Mouse (Mus musculus): Measurements from ENCODE around the gene Adcy7. TPM values are rescaled to one million over a fixed set of nuclear protein-coding genes. Genes with fewer than 3 reads are reported as not detected.

The Adcy7 gene
- polyA plus RNA-seq, 1 experiment from 2014 or later, result 7.4 TPM

DNA sequence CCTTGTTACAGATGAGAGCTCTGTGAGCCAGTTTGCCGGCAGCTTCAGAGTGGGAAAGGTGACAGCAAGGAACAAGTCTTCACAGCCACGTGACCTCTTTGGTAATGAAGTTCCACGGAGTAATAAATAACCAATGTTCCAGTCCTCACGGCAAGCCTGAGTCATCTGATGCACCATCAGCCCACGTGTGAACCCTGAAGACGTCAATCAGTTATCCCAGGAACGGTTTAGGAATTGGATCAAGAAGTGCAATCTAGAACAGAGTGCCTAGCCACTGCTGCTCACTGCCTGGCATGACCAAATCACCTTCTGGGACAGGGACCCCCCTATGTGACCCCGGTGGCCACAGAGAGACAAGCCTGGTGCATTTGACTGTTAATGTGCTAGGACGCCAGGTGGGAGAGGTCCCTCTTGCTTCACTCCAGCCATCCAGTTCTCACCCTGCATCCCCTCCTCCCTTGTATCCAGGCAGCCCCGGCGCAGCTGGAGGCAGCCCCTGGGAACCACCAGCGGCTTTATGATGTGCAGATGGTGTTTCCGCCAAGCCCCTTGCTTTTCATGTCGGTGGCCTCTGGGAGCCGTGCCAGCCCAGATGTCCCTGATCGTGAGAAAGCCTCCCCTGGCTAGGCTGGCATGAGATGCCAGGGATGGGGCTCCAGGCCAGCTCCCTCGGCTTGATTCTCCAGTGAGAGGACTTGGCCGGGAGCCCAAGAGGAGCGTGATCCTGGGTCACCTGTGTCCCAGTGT is 104.8 kb downstream of the Adcy7 start:
- Histone ChIP-seq H3K27me3 (replicated peaks) (no peaks in the 10 kb centered on the region), H3K9me3 (no peaks in the 10 kb centered on the region), H3K4me1 (peaks cover 5% of the 10 kb centered on the region; the same call in 1 of the 2 replicates), H3K36me3 (no peaks in the 10 kb centered on the region), H3K9ac (no peak overlapping the region), H3K4me3 (replicated peaks) (no peak overlapping the region), H3K27ac (no peak overlapping the region), H3K4me2 (no peak overlapping the region)
- WGBS, result 42% methylated on average over 19 of the region's 19 CpGs
- ATAC-seq (ENCODE audit: insufficient read depth, low FRiP score, low read depth), result no peak; the same call in 1 of the 2 replicates

Other genes with a start within 250 kb of the Adcy7 start
- 49.5 and 51.4 TPM in 2 replicates for gene Cnep1r1, start 153.6 kb upstream of the Adcy7 start, polyA plus RNA-seq (2015; fragmentation: Nextera tagmentation; extraction: Ambion mirVana)
- 43.4 and 44.4 TPM in 2 replicates for gene Heatr3, start 134.5 kb upstream of the Adcy7 start, polyA plus RNA-seq (2015; fragmentation: Nextera tagmentation; extraction: Ambion mirVana)
- 7.0 and 7.5 TPM in 2 replicates for gene Tent4b, start 73.2 kb upstream of the Adcy7 start, polyA plus RNA-seq (2015; fragmentation: Nextera tagmentation; extraction: Ambion mirVana)
- gene Brd7, start 89.8 kb downstream of the Adcy7 start, polyA plus RNA-seq (2015; fragmentation: Nextera tagmentation; extraction: Ambion mirVana), result 60.0 and 61.3 TPM in 2 replicates
- 40.4 and 42.0 TPM in 2 replicates for gene Nkd1, start 249.0 kb downstream of the Adcy7 start, polyA plus RNA-seq (2015; fragmentation: Nextera tagmentation; extraction: Ambion mirVana)

All from stomach, embryonic 15.5 days (tissue).